9 mouse cellular contexts compared by ENCODE assay signal in genomic region chr12:73110431-73111111, GRCm38 (mm10). TPM values are rescaled to one million over a fixed set of nuclear protein-coding genes. Genes with fewer than 3 reads are reported as not detected.
DNase-seq lines count a peak whose midpoint lies in the region; ATAC-seq and TF ChIP-seq lines count a peak whose summit lies in the region.
"Had no signal": no experiment of that assay in that cellular context is flagged by ENCODE, and none has a peak within 500 bp of the region (broad histone marks: within the 10 kb centered on the region; RNA-seq: fewer than 3 reads in every experiment).

No protein-coding gene starts in this region.

- H3K9ac ChIP-seq in limb, embryonic 11.5 days (ENCODE audit: low read length), result peak overlapping the region; percentile 97
- peak overlapping the region; percentile 72 for H3K9ac ChIP-seq in neural tube, embryonic 12.5 days

- H3K36me3 ChIP-seq in limb, embryonic 11.5 days (ENCODE audit: control insufficient read depth, insufficient read depth, low read length), result peaks cover 5% of the 10 kb centered on the region; the same call in 1 of the 2 replicates
- no peaks in the 10 kb centered on the region for H3K36me3 ChIP-seq in neural tube, embryonic 12.5 days
- H3K36me3 ChIP-seq in thymus, adult 2 months (ENCODE audit: control insufficient read depth, insufficient read depth, low read length), result no peaks in the 10 kb centered on the region

- H3K27me3 ChIP-seq in limb, embryonic 11.5 days (ENCODE audit: control insufficient read depth, insufficient read depth, low read length), result no peaks in the 10 kb centered on the region
- peaks cover 14% of the 10 kb centered on the region for H3K27me3 ChIP-seq in neural tube, embryonic 12.5 days (replicated peaks)
- peaks cover 25% of the 10 kb centered on the region for H3K27me3 ChIP-seq in thymus, adult 2 months (ENCODE audit: control insufficient read depth, insufficient read depth, low read length)

- H3K4me3 ChIP-seq in limb, embryonic 11.5 days (ENCODE audit: low read depth, low read length), result peak overlapping the region; percentile 98
- H3K4me3 ChIP-seq in neural tube, embryonic 12.5 days, result peak overlapping the region; percentile 71
- H3K4me3 ChIP-seq in thymus, adult 2 months (ENCODE audit: control insufficient read depth, insufficient read depth, low read length), result no peak overlapping the region

- ATAC-seq in limb, embryonic 11.5 days (ENCODE audit: insufficient number of reproducible peaks, low FRiP score, low TSS enrichment, low read depth), result peak; percentile 52
- ATAC-seq in neural tube, embryonic 12.5 days (ENCODE audit: low FRiP score, low read depth), result 0 out of 2 replicates have a peak, but pooled peaks have one; percentile 17

- no peaks in the 10 kb centered on the region for H3K9me3 ChIP-seq in limb, embryonic 11.5 days (ENCODE audit: control insufficient read depth, low read length)
- no peaks in the 10 kb centered on the region for H3K9me3 ChIP-seq in neural tube, embryonic 12.5 days

- no peak for TF ChIP-seq CTCF in thymus, adult 2 months (IDR thresholded peaks at IDR 0.05; ENCODE audit: borderline replicate concordance, control insufficient read depth, extremely low read depth, insufficient read depth, low read length, poor library complexity)

- peaks cover 23% of the 10 kb centered on the region for H3K4me1 ChIP-seq in limb, embryonic 11.5 days (ENCODE audit: control insufficient read depth, insufficient read depth, low read length)
- peaks cover 20% of the 10 kb centered on the region for H3K4me1 ChIP-seq in neural tube, embryonic 12.5 days
- H3K4me1 ChIP-seq in thymus, adult 2 months (replicated peaks; ENCODE audit: control insufficient read depth, insufficient read depth, low read length), result peaks cover 8% of the 10 kb centered on the region

- DNase-seq in thymus, postnatal 25 days, result peak; percentile 4
- DNase-seq in thymus, postnatal 0 days (ENCODE audit: low spot score), result no peak
- DNase-seq in embryo, embryonic 10 days (ENCODE audit: low spot score), result peak; percentile 68
- peak; percentile 10 for DNase-seq in heart, postnatal 4 days
- peak; percentile 75 for DNase-seq in limb, embryonic 11.5 days (ENCODE audit: low spot score)
- no peak for DNase-seq in spleen, adult 18-20 months
- DNase-seq in thymus, adult 2 months, result no peak

- peak overlapping the region; percentile 95 for H3K4me2 ChIP-seq in limb, embryonic 11.5 days (ENCODE audit: low read depth, severe bottlenecking)
- peak overlapping the region; percentile 98 for H3K4me2 ChIP-seq in neural tube, embryonic 12.5 days (replicated peaks)

- under 1% methylated on average over 23 of the region's 23 CpGs for WGBS in limb, embryonic 11.5 days
- 1% methylated on average over 23 of the region's 23 CpGs for WGBS in neural tube, embryonic 12.5 days
- WGBS in thymus, adult 2 months, result 7% methylated on average over 23 of the region's 23 CpGs

- no peak for TF ChIP-seq POLR2A in thymus, adult 2 months (IDR thresholded peaks at IDR 0.05; ENCODE audit: control insufficient read depth, extremely low read depth, insufficient read depth, low read length, poor library complexity)

- peak overlapping the region; percentile 99 for H3K27ac ChIP-seq in limb, embryonic 11.5 days (replicated peaks; ENCODE audit: low read depth, low read length)
- no peak overlapping the region for H3K27ac ChIP-seq in neural tube, embryonic 12.5 days
- H3K27ac ChIP-seq in thymus, adult 2 months (ENCODE audit: control insufficient read depth, insufficient read depth, low read length), result no peak overlapping the region

RNA-seq across cellular contexts. Expression of gene Six4, which starts 2.7 kb away (rescaled TPM):
- polyA plus RNA-seq in thymus, postnatal 0 days (2015; fragmentation: Nextera tagmentation; extraction: Ambion mirVana), result 1.8 TPM in 2 replicates
- 1 to 10 TPM; 2.3 TPM for total RNA-seq in heart, postnatal 4 days (2021)
- 23.2 and 27.0 TPM in 2 replicates for polyA plus RNA-seq in limb, embryonic 11.5 days (2014; fragmentation: Nextera tagmentation; extraction: Ambion mirVana)
- polyA plus RNA-seq in neural tube, embryonic 12.5 days (2016; fragmentation: Nextera tagmentation; extraction: Ambion mirVana), result 5.0 and 6.8 TPM in 2 replicates
- polyA plus RNA-seq in thymus, adult 2 months (2012; rRNA removed), result 1.1 and 1.4 TPM in 2 replicates

RNA-seq across cellular contexts. Expression of gene Mnat1, which starts 12.9 kb away (rescaled TPM):
- polyA plus RNA-seq in thymus, postnatal 0 days (2015; fragmentation: Nextera tagmentation; extraction: Ambion mirVana), result 37.2 and 37.5 TPM in 2 replicates
- 10 to 100 TPM; 28.0 to 30.3 TPM for total RNA-seq in heart, postnatal 4 days (2021)
- polyA plus RNA-seq in limb, embryonic 11.5 days (2014; fragmentation: Nextera tagmentation; extraction: Ambion mirVana), result 50.4 and 51.6 TPM in 2 replicates
- polyA plus RNA-seq in neural tube, embryonic 12.5 days (2016; fragmentation: Nextera tagmentation; extraction: Ambion mirVana), result 25.0 and 32.9 TPM in 2 replicates
- 6.4 and 8.7 TPM in 2 replicates for polyA plus RNA-seq in thymus, adult 2 months (2012; rRNA removed)

RNA-seq across cellular contexts. Expression of gene Six1, which starts 56.9 kb away (rescaled TPM):
- 11.2 and 13.3 TPM in 2 replicates for polyA plus RNA-seq in thymus, postnatal 0 days (2015; fragmentation: Nextera tagmentation; extraction: Ambion mirVana)
- total RNA-seq in heart, postnatal 4 days (2021), result under 1 TPM; 0.19 to 0.54 TPM
- polyA plus RNA-seq in limb, embryonic 11.5 days (2014; fragmentation: Nextera tagmentation; extraction: Ambion mirVana), result 58.5 and 66.4 TPM in 2 replicates
- 30.5 and 36.7 TPM in 2 replicates for polyA plus RNA-seq in neural tube, embryonic 12.5 days (2016; fragmentation: Nextera tagmentation; extraction: Ambion mirVana)
- 11.9 and 13.9 TPM in 2 replicates for polyA plus RNA-seq in thymus, adult 2 months (2012; rRNA removed)
- total RNA-seq: neutrophil, adult 5-6 weeks had no signal

Comparison
In these comparisons a context has a peak if more than half of its experiments do, and no peak if none do; other contexts are left out.
1. DNase-seq: peak in thymus, postnatal 25 days (single experiment), embryo, embryonic 10 days (single experiment), heart, postnatal 4 days (single experiment) and limb, embryonic 11.5 days (single experiment); none in thymus, postnatal 0 days (single experiment), spleen, adult 18-20 months (0 of 2) and thymus, adult 2 months (single experiment).